Mouse (Mus musculus) erythroblast, embryonic 14.5 days (primary cell): ENCODE measurements around the gene Gm21976. TPM values are rescaled to one million over a fixed set of nuclear protein-coding genes. Genes with fewer than 3 reads are reported as not detected.

ENCODE experiments used
- H3K27me3 ChIP-seq: 2 replicates; pipeline ENCODE4 v1.6.1; 2012; ENCODE audit warnings: inconsistent platforms; ENCODE audit not compliant: control insufficient read depth
- H3K36me3 ChIP-seq: 2 replicates; pipeline ENCODE4 v1.6.1; 2012; ENCODE audit warnings: mild to moderate bottlenecking, inconsistent platforms; ENCODE audit not compliant: control insufficient read depth
- H3K4me1 ChIP-seq: 2 replicates; pipeline ENCODE4 v1.6.1; 2012; ENCODE audit warnings: inconsistent platforms; ENCODE audit not compliant: control insufficient read depth
- H3K4me3 ChIP-seq: replicated peaks from 2 replicates; pipeline ENCODE3; 2012; ENCODE audit warnings: moderate library complexity, mild to moderate bottlenecking, inconsistent platforms
- H3K9me3 ChIP-seq: 2 replicates; pipeline ENCODE4 v1.6.1; 2012; ENCODE audit warnings: low read length, inconsistent platforms, mixed read lengths; ENCODE audit not compliant: control insufficient read depth
- GATA1 ChIP-seq: IDR thresholded peaks from 2 replicates; pipeline ENCODE4 v1.6.1; 2012; ENCODE audit warnings: low read length, inconsistent platforms, mixed read lengths
- TAL1 ChIP-seq: IDR thresholded peaks from 3 replicates; pipeline ENCODE4 v1.6.1; 2012; ENCODE audit warnings: low read length, inconsistent platforms, mixed read lengths
- polyA plus RNA-seq: library from polyadenylated mRNA; stranded (reverse); fragments of >175 nt; gene quantifications from 2 replicates; pipeline ENCODE4 v1.2.3, GENCODE M21; 2012

The Gm21976 gene
- polyA plus RNA-seq, 1 experiment: not detected

GRCm38 (mm10) chr13:98308724-98309123 lies 29.0 kb downstream of the Gm21976 start:
- Histone ChIP-seq H3K9me3 (no peaks in the 10 kb centered on the region), H3K36me3 (peaks cover 65% of the 10 kb centered on the region), H3K27me3 (no peaks in the 10 kb centered on the region), H3K4me1 (peaks cover 5% of the 10 kb centered on the region), H3K4me3 (no peak overlapping the region)
- TF ChIP-seq GATA1: no peak
- no peak for TF ChIP-seq TAL1

- Histone ChIP-seq H3K9me3 (no peaks in the 10 kb centered on the region), H3K36me3 (peaks cover 80% of the 10 kb centered on the region)
These were observed 31.9 kb downstream of the Gm21976 start for GRCm38 (mm10) chr13:98311597-98311996.

GRCm38 (mm10) chr13:98313631-98314030 lies 33.9 kb downstream of the Gm21976 start:
- Histone ChIP-seq H3K4me3 (no peak overlapping the region), H3K36me3 (peaks cover 64% of the 10 kb centered on the region), H3K27me3 (no peaks in the 10 kb centered on the region), H3K4me1 (peaks cover 22% of the 10 kb centered on the region), H3K9me3 (no peaks in the 10 kb centered on the region)
- TF ChIP-seq GATA1 (no peak), TAL1 (no peak)

More at GRCm38 (mm10) chr13:98311597-98311996, 31.9 kb downstream of the Gm21976 start:
- Histone ChIP-seq H3K4me1 (peaks cover 19% of the 10 kb centered on the region), H3K27me3 (no peaks in the 10 kb centered on the region), H3K4me3 (no peak overlapping the region)
- no peak for TF ChIP-seq GATA1
- no peak for TF ChIP-seq TAL1

DNA sequence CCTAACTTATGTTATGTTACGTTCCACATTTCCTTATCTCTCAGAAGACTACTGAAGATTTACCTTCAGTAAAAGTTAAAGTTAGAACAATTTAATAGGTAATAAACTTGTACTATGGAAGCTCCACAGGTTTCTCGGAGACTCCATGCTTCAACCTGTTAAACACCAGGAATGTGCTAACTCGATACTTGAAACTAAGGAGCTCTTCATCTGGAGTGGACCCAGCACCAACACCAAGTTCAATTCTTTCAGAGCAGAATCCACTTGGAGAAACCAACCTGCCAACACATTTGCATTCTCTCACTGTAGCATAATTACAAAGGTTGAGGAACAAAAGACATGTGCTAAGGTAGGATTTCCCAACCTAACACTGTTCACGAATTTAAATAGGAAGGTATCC lies 35.4 kb downstream of the Gm21976 start:
- Histone ChIP-seq H3K4me3 (peak overlapping the region; percentile 88), H3K4me1 (peaks cover 22% of the 10 kb centered on the region), H3K36me3 (peaks cover 52% of the 10 kb centered on the region), H3K27me3 (no peaks in the 10 kb centered on the region), H3K9me3 (no peaks in the 10 kb centered on the region)
- no peak for TF ChIP-seq TAL1
- TF ChIP-seq GATA1: no peak

DNA sequence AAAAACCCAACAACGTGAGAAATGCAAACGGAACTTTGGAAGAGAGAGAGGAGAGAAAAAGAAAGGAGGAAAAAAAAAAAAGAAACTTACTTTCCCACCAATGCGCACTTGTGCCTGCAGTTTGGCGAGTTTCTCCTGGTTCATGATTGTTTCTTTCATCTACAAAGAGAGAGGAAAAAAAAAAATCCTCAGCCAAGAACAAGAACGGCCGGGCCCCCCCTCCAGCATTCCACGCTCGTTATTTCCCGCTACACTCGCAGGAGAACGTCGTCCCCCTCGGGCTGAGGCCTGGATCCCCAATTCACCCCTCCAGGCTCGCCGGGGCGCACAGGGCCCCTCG lies 36.4 kb downstream of the Gm21976 start:
- Histone ChIP-seq H3K4me3 (peak overlapping the region; percentile 88), H3K27me3 (no peaks in the 10 kb centered on the region), H3K4me1 (peaks cover 22% of the 10 kb centered on the region), H3K9me3 (no peaks in the 10 kb centered on the region), H3K36me3 (peaks cover 44% of the 10 kb centered on the region)
- no peak for TF ChIP-seq GATA1
- no peak for TF ChIP-seq TAL1

DNA sequence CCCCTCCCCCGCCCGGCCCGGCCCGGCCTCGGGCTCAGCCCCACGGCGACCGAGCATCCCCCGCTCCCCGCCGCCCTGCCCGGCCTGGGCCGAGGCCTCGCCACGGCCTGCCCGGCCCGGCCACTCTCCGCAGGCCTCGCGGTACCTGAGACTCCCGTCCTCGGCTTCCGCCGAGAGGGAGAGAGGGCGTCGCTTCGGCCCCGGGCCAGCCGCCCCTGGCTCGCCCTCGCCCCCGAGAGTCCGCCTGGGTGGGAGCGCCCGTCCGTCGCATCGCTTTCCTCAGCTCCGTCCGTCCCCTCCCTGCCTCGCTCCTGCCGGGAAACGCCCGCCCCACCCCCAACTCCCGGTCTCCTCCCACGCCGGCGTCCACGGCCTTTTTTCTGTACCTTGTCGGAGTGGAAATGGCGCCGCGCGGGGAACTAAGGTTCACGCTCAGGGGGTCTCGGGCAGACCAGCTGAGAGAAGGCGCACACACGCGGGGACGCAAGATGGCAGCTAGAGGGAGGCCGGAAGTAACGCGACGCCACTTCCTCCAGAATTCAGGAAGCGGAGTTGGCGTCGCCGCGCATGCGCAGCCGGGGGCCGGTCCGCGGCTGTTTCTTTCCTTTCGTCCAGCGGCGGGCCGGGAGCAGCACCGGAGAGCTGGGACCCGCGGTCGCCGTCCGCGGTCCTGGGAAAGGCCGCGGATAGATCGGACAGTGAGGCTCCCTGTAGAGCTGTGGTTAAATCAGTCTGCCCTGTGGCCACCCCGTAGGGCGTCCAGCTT lies 37.0 kb downstream of the Gm21976 start, which contains the start of gene Btf3:
Btf3 (minus strand) TSS at position 527 of the 766 bp plus-strand sequence.
- Histone ChIP-seq H3K9me3 (no peaks in the 10 kb centered on the region), H3K4me3 (peak within 1 kb of the TSS; percentile 88), H3K4me1 (peaks cover 22% of the 10 kb centered on the region), H3K27me3 (no peaks in the 10 kb centered on the region), H3K36me3 (peaks cover 42% of the 10 kb centered on the region)
- no peak for TF ChIP-seq TAL1
- no peak for TF ChIP-seq GATA1

- TF ChIP-seq TAL1: no peak
- no peak for TF ChIP-seq GATA1
- no peaks in the 10 kb centered on the region for H3K9me3 ChIP-seq
- H3K4me1 ChIP-seq: peaks cover 19% of the 10 kb centered on the region
These were observed 37.6 kb downstream of the Gm21976 start for GRCm38 (mm10) chr13:98317246-98317677.

GRCm38 (mm10) chr13:98317911-98318310 lies 38.2 kb downstream of the Gm21976 start:
- Histone ChIP-seq H3K9me3 (no peaks in the 10 kb centered on the region), H3K4me1 (peaks cover 19% of the 10 kb centered on the region), H3K27me3 (no peaks in the 10 kb centered on the region), H3K4me3 (peak overlapping the region; percentile 88), H3K36me3 (peaks cover 32% of the 10 kb centered on the region)
- TF ChIP-seq GATA1 (no peak), TAL1 (no peak)

More at GRCm38 (mm10) chr13:98317246-98317677, 37.6 kb downstream of the Gm21976 start:
- Histone ChIP-seq H3K36me3 (peaks cover 39% of the 10 kb centered on the region), H3K27me3 (no peaks in the 10 kb centered on the region), H3K4me3 (peak overlapping the region; percentile 88)

DNA sequence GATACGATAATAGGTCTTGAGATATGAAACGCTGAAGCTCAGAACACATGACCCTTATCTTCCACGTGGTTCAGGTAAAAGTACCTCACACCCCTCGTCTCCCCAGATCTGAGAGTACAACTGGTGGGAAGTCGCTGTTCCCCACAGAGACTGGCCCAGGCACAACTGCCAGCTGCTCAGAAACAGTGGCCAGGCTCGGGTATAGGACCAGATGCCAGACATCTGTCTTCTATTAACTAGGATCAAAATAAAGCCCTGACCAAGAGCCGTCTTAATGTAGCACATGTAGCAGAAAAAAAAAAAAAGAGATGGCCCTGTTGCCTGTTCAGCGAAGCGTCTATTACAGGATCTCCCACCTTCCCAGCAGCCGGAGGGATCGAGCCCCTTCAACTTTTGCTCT lies 45.3 kb downstream of the Gm21976 start:
- no peaks in the 10 kb centered on the region for H3K4me1 ChIP-seq
- no peaks in the 10 kb centered on the region for H3K9me3 ChIP-seq
- peaks cover 8% of the 10 kb centered on the region for H3K36me3 ChIP-seq
- no peaks in the 10 kb centered on the region for H3K27me3 ChIP-seq
- no peak overlapping the region for H3K4me3 ChIP-seq
- TF ChIP-seq TAL1: no peak
- no peak for TF ChIP-seq GATA1
